Mouse (Mus musculus): ENCODE data around the gene Armc6. TPM values are rescaled to one million over a fixed set of nuclear protein-coding genes. Genes with fewer than 3 reads are reported as not detected.

Armc6 gene
- 96.9 and 115 TPM in 2 replicates for polyA plus RNA-seq (2012; rRNA removed)

- peak; percentile 91 for TF ChIP-seq POLR2A (IDR thresholded peaks at IDR 0.05; ENCODE audit: borderline replicate concordance, extremely low read depth, insufficient read depth, insufficient read length, poor library complexity, severe bottlenecking)
- TF ChIP-seq CTCF (IDR thresholded peaks at IDR 0.05; ENCODE audit: borderline replicate concordance, extremely low read depth, insufficient read depth, insufficient read length) = no peak
- peak; percentile 99 for DNase-seq (ENCODE audit: low read depth)
These were observed at the start of gene Armc6, which contains the start of gene Sugp2 for GRCm38 (mm10) chr8:70234080-70234780. Gene Armc6, minus strand, starts transcription at chr8:70234466. Gene Sugp2, plus strand, starts transcription at chr8:70234226.

- peak; percentile 45 for DNase-seq (ENCODE audit: low read depth)
These were observed 49.1 kb upstream of the Armc6 start for GRCm38 (mm10) chr8:70283136-70284077.

GRCm38 (mm10) chr8:70282603-70283135, 48.4 kb upstream of the Armc6 start, which contains the start of gene Homer3:
Gene Homer3, plus strand, starts transcription at chr8:70282827.
- DNase-seq (ENCODE audit: low read depth) = peak; percentile 93
- peak; percentile 96 for TF ChIP-seq POLR2A (IDR thresholded peaks at IDR 0.05; ENCODE audit: borderline replicate concordance, extremely low read depth, insufficient read depth, insufficient read length, poor library complexity, severe bottlenecking)
- TF ChIP-seq CTCF (IDR thresholded peaks at IDR 0.05; ENCODE audit: borderline replicate concordance, extremely low read depth, insufficient read depth, insufficient read length) = peak; percentile 82

More at GRCm38 (mm10) chr8:70283136-70284077, 49.1 kb upstream of the Armc6 start:
- no peak for TF ChIP-seq CTCF (IDR thresholded peaks at IDR 0.05; ENCODE audit: borderline replicate concordance, extremely low read depth, insufficient read depth, insufficient read length)
- TF ChIP-seq POLR2A (IDR thresholded peaks at IDR 0.05; ENCODE audit: borderline replicate concordance, extremely low read depth, insufficient read depth, insufficient read length, poor library complexity, severe bottlenecking) = no peak

- no peak for TF ChIP-seq CTCF (IDR thresholded peaks at IDR 0.05; ENCODE audit: borderline replicate concordance, extremely low read depth, insufficient read depth, insufficient read length)
- no peak for TF ChIP-seq POLR2A (IDR thresholded peaks at IDR 0.05; ENCODE audit: borderline replicate concordance, extremely low read depth, insufficient read depth, insufficient read length, poor library complexity, severe bottlenecking)
- no peak for DNase-seq (ENCODE audit: low read depth)
These were observed 46.7 kb upstream of the Armc6 start for GRCm38 (mm10) chr8:70281001-70281400.

- TF ChIP-seq POLR2A (IDR thresholded peaks at IDR 0.05; ENCODE audit: borderline replicate concordance, extremely low read depth, insufficient read depth, insufficient read length, poor library complexity, severe bottlenecking) (no peak), CTCF (IDR thresholded peaks at IDR 0.05; ENCODE audit: borderline replicate concordance, extremely low read depth, insufficient read depth, insufficient read length) (no peak)
- no peak for DNase-seq (ENCODE audit: low read depth)
These were observed 45.0 kb upstream of the Armc6 start for GRCm38 (mm10) chr8:70279266-70279665.

GRCm38 (mm10) chr8:70278175-70278574, 43.9 kb upstream of the Armc6 start:
- TF ChIP-seq POLR2A (IDR thresholded peaks at IDR 0.05; ENCODE audit: borderline replicate concordance, extremely low read depth, insufficient read depth, insufficient read length, poor library complexity, severe bottlenecking) (no peak), CTCF (IDR thresholded peaks at IDR 0.05; ENCODE audit: borderline replicate concordance, extremely low read depth, insufficient read depth, insufficient read length) (no peak)

GRCm38 (mm10) chr8:70276476-70276875, 42.2 kb upstream of the Armc6 start:
- no peak for TF ChIP-seq CTCF (IDR thresholded peaks at IDR 0.05; ENCODE audit: borderline replicate concordance, extremely low read depth, insufficient read depth, insufficient read length)
- TF ChIP-seq POLR2A (IDR thresholded peaks at IDR 0.05; ENCODE audit: borderline replicate concordance, extremely low read depth, insufficient read depth, insufficient read length, poor library complexity, severe bottlenecking) = no peak
- DNase-seq (ENCODE audit: low read depth) = no peak

More at GRCm38 (mm10) chr8:70278175-70278574, 43.9 kb upstream of the Armc6 start:
- no peak for DNase-seq (ENCODE audit: low read depth)

- no peak for DNase-seq (ENCODE audit: low read depth)
- TF ChIP-seq CTCF (IDR thresholded peaks at IDR 0.05; ENCODE audit: borderline replicate concordance, extremely low read depth, insufficient read depth, insufficient read length) (no peak), POLR2A (IDR thresholded peaks at IDR 0.05; ENCODE audit: borderline replicate concordance, extremely low read depth, insufficient read depth, insufficient read length, poor library complexity, severe bottlenecking) (no peak)
These were observed 40.1 kb upstream of the Armc6 start for GRCm38 (mm10) chr8:70274350-70274749.

GRCm38 (mm10) chr8:70272949-70273348, 38.7 kb upstream of the Armc6 start:
- DNase-seq (ENCODE audit: low read depth) = no peak
- TF ChIP-seq CTCF (IDR thresholded peaks at IDR 0.05; ENCODE audit: borderline replicate concordance, extremely low read depth, insufficient read depth, insufficient read length) (no peak), POLR2A (IDR thresholded peaks at IDR 0.05; ENCODE audit: borderline replicate concordance, extremely low read depth, insufficient read depth, insufficient read length, poor library complexity, severe bottlenecking) (no peak)

- DNase-seq (ENCODE audit: low read depth) = no peak
- TF ChIP-seq POLR2A (IDR thresholded peaks at IDR 0.05; ENCODE audit: borderline replicate concordance, extremely low read depth, insufficient read depth, insufficient read length, poor library complexity, severe bottlenecking) (no peak), CTCF (IDR thresholded peaks at IDR 0.05; ENCODE audit: borderline replicate concordance, extremely low read depth, insufficient read depth, insufficient read length) (peak; percentile 59; the same call in 1 of the 2 replicates)
These were observed 34.7 kb upstream of the Armc6 start for GRCm38 (mm10) chr8:70268799-70269565.
